Mouse (Mus musculus): ENCODE data around the gene Zfp184. TPM values are rescaled to one million over a fixed set of nuclear protein-coding genes. Genes with fewer than 3 reads are reported as not detected.
"Not testable (repeated sequence)": the region's sequence is repeated elsewhere in the genome, so short reads cannot be mapped to it uniquely, and the experiment has no call there.

The Zfp184 gene
- polyA plus RNA-seq (2016; fragmentation: Nextera tagmentation; extraction: Ambion mirVana), result 19.1 and 19.4 TPM in 2 replicates

- Histone ChIP-seq H3K4me2 (replicated peaks) (peak within 1 kb of the TSS; percentile 68), H3K9ac (peak within 1 kb of the TSS; percentile 74), H3K4me1 (peaks cover 7% of the 10 kb centered on the region), H3K4me3 (peak within 1 kb of the TSS; percentile 58), H3K27ac (no peak within 1 kb of the TSS), H3K9me3 (no peaks in the 10 kb centered on the region), H3K36me3 (peaks cover 14% of the 10 kb centered on the region), H3K27me3 (replicated peaks) (no peaks in the 10 kb centered on the region)
- under 1% methylated on average over 50 of the region's 50 CpGs for WGBS
- ATAC-seq (ENCODE audit: low FRiP score, low read depth), result peak; percentile 95
Measured at GRCm38 (mm10) chr13:21944926-21945740, at the start of gene Zfp184. TSS of gene Zfp184 (plus strand) at chr13:21945094.

DNA sequence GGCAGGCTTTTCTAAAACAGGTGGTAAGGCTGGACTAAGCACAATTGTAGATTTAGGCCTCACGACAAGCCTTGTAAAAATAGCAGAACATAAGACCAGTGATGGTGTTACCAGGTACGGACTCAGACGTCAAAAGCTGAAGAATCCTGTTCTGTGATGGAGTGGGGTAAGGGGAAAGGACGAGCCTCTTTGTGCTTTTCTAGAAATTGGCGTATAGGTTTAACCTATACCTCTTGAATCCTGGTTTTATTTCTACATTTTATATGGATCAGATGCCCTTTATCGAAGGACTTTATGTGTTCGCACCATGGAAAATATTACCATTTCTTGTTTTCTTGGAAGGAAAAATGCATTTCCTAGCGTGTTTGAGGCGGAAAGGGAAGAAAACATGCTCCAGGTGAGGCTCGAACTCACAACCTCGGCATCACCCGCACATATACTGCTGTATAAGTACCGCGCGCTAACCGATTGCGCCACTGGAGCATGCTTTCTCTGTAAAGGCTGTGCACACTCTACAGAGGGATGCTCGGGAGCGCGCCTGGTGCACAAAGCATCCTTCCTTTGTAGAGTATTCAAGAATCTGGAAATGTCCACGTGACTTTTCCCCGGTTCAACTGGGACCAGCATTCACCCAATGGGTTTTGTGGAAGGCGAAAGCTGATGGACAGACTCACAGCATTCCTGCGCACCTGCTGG, 48.2 kb upstream of the Zfp184 start:
- Histone ChIP-seq H3K4me2 (replicated peaks) (peak overlapping the region; percentile 65), H3K27ac (peak overlapping the region; percentile 50; the same call in 1 of the 2 replicates), H3K36me3 (no peaks in the 10 kb centered on the region), H3K4me3 (peak overlapping the region; percentile 48), H3K9ac (peak overlapping the region; percentile 64), H3K4me1 (no peaks in the 10 kb centered on the region), H3K27me3 (replicated peaks) (0 out of 2 replicates have a peak, but pooled peaks cover 3% of the 10 kb centered on the region), H3K9me3 (no peaks in the 10 kb centered on the region)
- 6% methylated on average over 24 of the region's 24 CpGs for WGBS
- ATAC-seq (ENCODE audit: low FRiP score, low read depth), result peak; percentile 97

- no peaks in the 10 kb centered on the region for H3K36me3 ChIP-seq
- WGBS, result under 1% methylated on average over 11 of the region's 11 CpGs
Measured at GRCm38 (mm10) chr13:21897245-21897634, 47.7 kb upstream of the Zfp184 start.

DNA sequence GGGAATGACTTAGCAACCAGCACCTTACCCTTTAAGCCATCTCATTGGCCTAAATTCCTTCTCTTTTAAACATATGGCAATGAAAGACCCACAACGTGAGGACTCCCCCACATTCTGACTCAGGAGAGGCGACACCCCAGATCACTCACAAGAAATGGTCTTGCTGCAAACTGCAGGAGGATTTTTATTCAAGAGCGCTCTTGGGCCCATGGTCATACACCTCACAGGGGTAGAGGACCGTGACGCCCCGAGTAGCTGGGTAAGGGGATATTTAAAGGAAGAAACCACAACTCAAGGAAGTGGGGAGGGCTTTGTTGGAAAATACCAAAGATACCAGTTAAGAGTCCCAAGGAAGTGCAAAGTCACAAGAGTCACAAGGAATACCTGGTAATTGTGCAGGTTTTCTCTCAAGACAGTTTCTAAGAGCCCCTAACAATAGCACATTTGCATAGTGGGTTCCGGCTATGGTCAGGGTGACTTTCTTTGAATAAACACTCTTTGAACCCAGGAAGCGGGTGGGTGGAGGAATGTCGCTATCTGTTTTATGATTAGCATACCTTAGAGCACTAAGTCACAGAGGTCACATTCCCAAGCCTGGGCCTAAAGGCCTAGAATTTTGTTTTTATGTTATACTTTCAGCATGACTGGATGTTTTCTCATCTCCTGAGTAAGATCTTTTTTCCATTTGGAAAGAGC, 43.9 kb upstream of the Zfp184 start:
- not testable (repeated sequence) for H3K36me3 ChIP-seq; H3K9me3 ChIP-seq; H3K4me2 ChIP-seq (replicated peaks); H3K27me3 ChIP-seq (replicated peaks); ATAC-seq (ENCODE audit: low FRiP score, low read depth); H3K4me3 ChIP-seq; H3K4me1 ChIP-seq; H3K27ac ChIP-seq; H3K9ac ChIP-seq
- WGBS, result 90% methylated on average over 9 of the region's 9 CpGs

More at GRCm38 (mm10) chr13:21897245-21897634, 47.7 kb upstream of the Zfp184 start:
- peak overlapping the region; percentile 65 for H3K4me2 ChIP-seq (replicated peaks)
- peak overlapping the region; percentile 64 for H3K9ac ChIP-seq
- H3K27ac ChIP-seq, result peak overlapping the region; percentile 50; the same call in 1 of the 2 replicates
- H3K4me1 ChIP-seq, result no peaks in the 10 kb centered on the region
- ATAC-seq (ENCODE audit: low FRiP score, low read depth), result peak; percentile 62
- H3K9me3 ChIP-seq, result no peaks in the 10 kb centered on the region
- H3K27me3 ChIP-seq (replicated peaks), result 0 out of 2 replicates have a peak, but pooled peaks cover 3% of the 10 kb centered on the region
- peak overlapping the region; percentile 48 for H3K4me3 ChIP-seq

- H3K4me3 ChIP-seq, result no peak overlapping the region
- ATAC-seq (ENCODE audit: low FRiP score, low read depth), result no peak
- no peaks in the 10 kb centered on the region for H3K4me1 ChIP-seq
- no peak overlapping the region for H3K4me2 ChIP-seq (replicated peaks)
- H3K27ac ChIP-seq, result no peak overlapping the region
- no peak overlapping the region for H3K9ac ChIP-seq
- no peaks in the 10 kb centered on the region for H3K9me3 ChIP-seq
- H3K36me3 ChIP-seq, result no peaks in the 10 kb centered on the region
- no peaks in the 10 kb centered on the region for H3K27me3 ChIP-seq (replicated peaks)
- WGBS, result 62% methylated on average over 3 of the region's 3 CpGs
Measured at GRCm38 (mm10) chr13:21903500-21903899, 41.4 kb upstream of the Zfp184 start.

GRCm38 (mm10) chr13:21904090-21904489, 40.8 kb upstream of the Zfp184 start:
- H3K27ac ChIP-seq; H3K36me3 ChIP-seq; H3K9ac ChIP-seq; H3K4me1 ChIP-seq; ATAC-seq (ENCODE audit: low FRiP score, low read depth); H3K4me3 ChIP-seq; H3K9me3 ChIP-seq; H3K4me2 ChIP-seq (replicated peaks); H3K27me3 ChIP-seq (replicated peaks): not testable (repeated sequence)
- 77% methylated on average over 4 of the region's 4 CpGs for WGBS

DNA sequence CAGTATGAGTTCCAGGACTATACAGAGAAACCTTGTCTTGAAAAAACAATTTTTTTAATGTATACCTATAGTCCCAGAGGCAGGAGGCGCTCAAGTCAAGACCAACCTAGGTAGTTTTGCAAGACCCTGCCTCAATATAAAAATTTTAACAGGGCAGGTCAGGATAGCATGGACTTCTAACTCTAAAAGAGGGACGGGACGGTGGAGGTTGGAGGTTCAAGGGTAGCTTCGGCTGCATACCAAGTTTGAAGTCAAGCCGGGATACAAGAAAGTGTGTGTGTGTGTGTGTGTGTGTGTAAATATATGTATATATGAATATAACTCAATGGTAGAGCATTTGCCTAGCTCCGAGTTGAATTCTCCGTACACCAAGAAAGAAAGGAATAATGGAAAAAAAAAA, 38.6 kb upstream of the Zfp184 start:
- no peak overlapping the region for H3K27ac ChIP-seq
- no peaks in the 10 kb centered on the region for H3K27me3 ChIP-seq (replicated peaks)
- no peaks in the 10 kb centered on the region for H3K36me3 ChIP-seq
- 26% methylated on average over 7 of the region's 7 CpGs for WGBS
- H3K9ac ChIP-seq, result no peak overlapping the region
- H3K4me1 ChIP-seq, result no peaks in the 10 kb centered on the region
- H3K4me3 ChIP-seq, result no peak overlapping the region
- H3K4me2 ChIP-seq (replicated peaks), result no peak overlapping the region
- ATAC-seq (ENCODE audit: low FRiP score, low read depth), result no peak
- no peaks in the 10 kb centered on the region for H3K9me3 ChIP-seq

DNA sequence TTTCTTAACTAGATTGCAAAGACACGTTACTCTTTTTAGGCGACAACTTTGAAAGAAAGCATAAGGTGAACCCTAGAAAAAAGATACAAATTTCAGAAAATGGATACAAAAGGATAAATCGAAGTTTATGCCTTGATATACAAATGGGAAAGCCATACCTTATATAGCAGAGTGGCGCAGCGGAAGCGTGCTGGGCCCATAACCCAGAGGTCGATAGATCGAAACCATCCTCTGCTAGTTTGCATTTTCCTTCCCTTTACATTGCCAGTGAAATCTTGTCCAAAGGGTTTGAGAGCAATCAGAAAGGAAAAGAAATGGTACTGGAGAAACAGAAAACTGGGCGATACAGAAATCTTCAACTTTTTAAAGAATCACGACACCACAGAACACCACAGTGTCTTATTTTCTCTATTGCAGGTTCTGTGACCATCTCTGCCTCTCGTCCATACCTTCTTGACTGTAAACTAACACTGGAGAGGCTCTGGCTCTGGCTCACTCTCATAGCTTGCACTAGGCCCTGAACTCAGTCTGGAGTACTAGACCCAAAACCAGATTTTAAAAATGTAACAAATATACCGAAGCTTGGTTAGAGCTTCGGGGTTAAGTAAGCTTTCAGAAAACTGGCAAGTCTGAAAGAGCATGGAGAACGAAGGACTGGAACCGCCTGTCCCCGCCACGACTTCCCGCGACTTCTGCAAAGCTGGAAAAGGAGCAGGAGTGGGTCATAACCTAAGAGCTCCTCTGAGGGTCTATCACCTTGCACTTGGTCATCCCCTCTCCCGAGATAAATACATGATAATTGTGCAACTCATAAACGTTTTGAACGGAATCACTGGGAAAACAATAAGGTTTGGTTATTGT, 37.7 kb upstream of the Zfp184 start:
- Histone ChIP-seq H3K27ac (no peak overlapping the region), H3K4me3 (no peak overlapping the region), H3K9ac (no peak overlapping the region), H3K9me3 (no peaks in the 10 kb centered on the region), H3K4me1 (no peaks in the 10 kb centered on the region), H3K36me3 (no peaks in the 10 kb centered on the region), H3K27me3 (replicated peaks) (no peaks in the 10 kb centered on the region), H3K4me2 (replicated peaks) (peak overlapping the region; percentile 36; the same call in 1 of the 2 replicates)
- no peak for ATAC-seq (ENCODE audit: low FRiP score, low read depth)
- WGBS, result 5% methylated on average over 22 of the region's 22 CpGs

- not testable (repeated sequence) for H3K36me3 ChIP-seq; ATAC-seq (ENCODE audit: low FRiP score, low read depth); H3K9me3 ChIP-seq; H3K27me3 ChIP-seq (replicated peaks); H3K4me1 ChIP-seq; H3K9ac ChIP-seq; H3K27ac ChIP-seq; H3K4me3 ChIP-seq
- 5% methylated on average over 6 of the region's 6 CpGs for WGBS
- H3K4me2 ChIP-seq (replicated peaks), result peak overlapping the region; percentile 36; the same call in 1 of the 2 replicates
Measured at GRCm38 (mm10) chr13:21907807-21908155, 37.1 kb upstream of the Zfp184 start.

DNA sequence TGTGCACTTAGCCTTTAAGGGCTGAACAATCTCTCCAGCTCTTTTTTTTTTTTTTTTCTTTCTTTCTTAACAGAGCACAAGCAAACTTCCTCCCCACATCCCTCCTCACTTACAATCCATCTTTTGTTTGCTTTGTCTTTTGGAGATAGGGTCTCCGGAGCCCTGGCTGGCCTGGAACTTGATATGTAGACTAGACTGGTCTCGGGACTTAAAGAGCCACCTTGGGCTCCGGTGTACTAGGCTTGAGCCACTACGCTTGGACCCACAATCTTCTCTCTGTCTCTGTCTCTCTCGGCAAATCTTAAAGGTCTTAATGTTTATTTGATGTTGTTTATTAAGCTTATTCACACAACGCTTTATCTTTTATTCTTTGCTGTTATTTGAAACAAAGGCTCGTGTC, 34.2 kb upstream of the Zfp184 start:
- H3K9ac ChIP-seq, result no peak overlapping the region
- peak overlapping the region; percentile 44 for H3K4me2 ChIP-seq (replicated peaks)
- peaks cover 4% of the 10 kb centered on the region for H3K27me3 ChIP-seq (replicated peaks)
- no peak overlapping the region for H3K27ac ChIP-seq
- WGBS, result 3% methylated on average over 7 of the region's 7 CpGs
- H3K9me3 ChIP-seq, result no peaks in the 10 kb centered on the region
- no peak for ATAC-seq (ENCODE audit: low FRiP score, low read depth)
- H3K36me3 ChIP-seq, result no peaks in the 10 kb centered on the region
- peak overlapping the region; percentile 22; the same call in 1 of the 2 replicates for H3K4me3 ChIP-seq
- no peaks in the 10 kb centered on the region for H3K4me1 ChIP-seq

GRCm38 (mm10) chr13:21911147-21911546, 33.7 kb upstream of the Zfp184 start:
- ATAC-seq (ENCODE audit: low FRiP score, low read depth), result no peak

More at GRCm38 (mm10) chr13:21911147-21911546, 33.7 kb upstream of the Zfp184 start:
- no peaks in the 10 kb centered on the region for H3K36me3 ChIP-seq
- H3K27me3 ChIP-seq (replicated peaks), result peaks cover 8% of the 10 kb centered on the region
- H3K27ac ChIP-seq, result no peak overlapping the region
- peak overlapping the region; percentile 44 for H3K4me2 ChIP-seq (replicated peaks)
- peak overlapping the region; percentile 22; the same call in 1 of the 2 replicates for H3K4me3 ChIP-seq
- no peak overlapping the region for H3K9ac ChIP-seq
- no peaks in the 10 kb centered on the region for H3K4me1 ChIP-seq
- WGBS, result 3% methylated on average over 17 of the region's 17 CpGs
- no peaks in the 10 kb centered on the region for H3K9me3 ChIP-seq

All from neural tube, embryonic 12.5 days (tissue).